Mouse (Mus musculus) neural tube, embryonic 15.5 days (tissue): ENCODE measurements around the gene Tiprl. TPM values are rescaled to one million over a fixed set of nuclear protein-coding genes. Genes with fewer than 3 reads are reported as not detected.
A peak's percentile ranks its signal among the peaks of the same experiment; 100 is the strongest.

Experiments
- ATAC-seq: fragments of 200-750 bp; cut with Nextera tagmentation; 2 replicates; pipeline ENCODE4 v1.8.0; 2017; ENCODE audit warnings: mild to moderate bottlenecking, moderate TSS enrichment, moderate library complexity; ENCODE audit not compliant: low FRiP score
- H3K27ac ChIP-seq: fragments of 300-500 bp; sonication (generic); replicated peaks from 2 replicates; pipeline ENCODE4 v1.5.1; 2015; ENCODE audit warnings: mild to moderate bottlenecking, inconsistent platforms
- H3K27me3 ChIP-seq: fragments of 300-500 bp; sonication (generic); replicated peaks from 2 replicates; pipeline ENCODE4 v1.6.1; 2015; ENCODE audit warnings: inconsistent platforms
- H3K36me3 ChIP-seq: fragments of 300-500 bp; sonication (generic); 2 replicates; pipeline ENCODE4 v1.6.1; 2015; ENCODE audit warnings: inconsistent platforms
- H3K4me1 ChIP-seq: fragments of 300-500 bp; sonication (generic); 2 replicates; pipeline ENCODE4 v1.6.1; 2015; ENCODE audit warnings: inconsistent platforms
- H3K4me2 ChIP-seq: fragments of 300-500 bp; sonication (generic); 2 replicates; pipeline ENCODE4 v1.6.1; 2015; ENCODE audit warnings: inconsistent platforms, mild to moderate bottlenecking, moderate library complexity
- H3K4me3 ChIP-seq: fragments of 300-500 bp; sonication (generic); replicated peaks from 2 replicates; pipeline ENCODE4 v1.5.1; 2015; ENCODE audit warnings: mild to moderate bottlenecking, inconsistent platforms
- H3K9ac ChIP-seq: fragments of 300-500 bp; sonication (generic); replicated peaks from 2 replicates; pipeline ENCODE4 v1.6.1; 2015; ENCODE audit warnings: mild to moderate bottlenecking, inconsistent platforms
- H3K9me3 ChIP-seq: fragments of 300-500 bp; sonication (generic); replicated peaks from 2 replicates; pipeline ENCODE4 v1.6.1; 2016; ENCODE audit warnings: inconsistent platforms
- WGBS: fragments of 180-500 bp; shearing (Covaris S2); methylation state at CpG from one replicate; pipeline ENCODE4 v1.1.7; 2015; ENCODE audit warnings: mixed read lengths; 5-methylcytosine and 5-hydroxymethylcytosine counted together
- polyA plus RNA-seq: library from polyadenylated mRNA; unstranded; fragments of >200 nt; fragmentation: Nextera tagmentation; extraction: Ambion mirVana; gene quantifications from 2 replicates; pipeline ENCODE4 v1.2.1, GENCODE M21; 2015

The Tiprl gene
- polyA plus RNA-seq, 1 experiment from 2014 or later, result 138 TPM

- WGBS, result 84% methylated on average over 8 of the region's 8 CpGs
- no peak for ATAC-seq
Measured at GRCm38 (mm10) chr1:165200748-165201147, 36.0 kb downstream of the Tiprl start.

GRCm38 (mm10) chr1:165199639-165200038 lies 37.2 kb downstream of the Tiprl start:
- ATAC-seq, result no peak

More at GRCm38 (mm10) chr1:165200748-165201147, 36.0 kb downstream of the Tiprl start:
- H3K27ac ChIP-seq, result no peak overlapping the region
- H3K4me3 ChIP-seq, result no peak overlapping the region
- H3K9me3 ChIP-seq, result no peaks in the 10 kb centered on the region
- H3K36me3 ChIP-seq, result no peaks in the 10 kb centered on the region
- no peak overlapping the region for H3K4me2 ChIP-seq
- H3K27me3 ChIP-seq, result no peaks in the 10 kb centered on the region
- H3K9ac ChIP-seq, result no peak overlapping the region
- H3K4me1 ChIP-seq, result no peaks in the 10 kb centered on the region

GRCm38 (mm10) chr1:165198951-165199350 lies 37.8 kb downstream of the Tiprl start:
- Histone ChIP-seq H3K27me3 (0 out of 2 replicates have a peak, but pooled peaks cover 2% of the 10 kb centered on the region), H3K27ac (no peak overlapping the region), H3K4me3 (no peak overlapping the region), H3K4me2 (no peak overlapping the region), H3K9ac (no peak overlapping the region), H3K9me3 (no peaks in the 10 kb centered on the region), H3K4me1 (peaks cover 9% of the 10 kb centered on the region), H3K36me3 (no peaks in the 10 kb centered on the region)
- WGBS, result 67% methylated on average over 1 of the region's 1 CpGs
- no peak for ATAC-seq

More at GRCm38 (mm10) chr1:165199639-165200038, 37.2 kb downstream of the Tiprl start:
- Histone ChIP-seq H3K9me3 (no peaks in the 10 kb centered on the region), H3K9ac (no peak overlapping the region), H3K4me1 (peaks cover 6% of the 10 kb centered on the region), H3K4me3 (no peak overlapping the region), H3K36me3 (no peaks in the 10 kb centered on the region), H3K27me3 (no peaks in the 10 kb centered on the region), H3K27ac (no peak overlapping the region), H3K4me2 (no peak overlapping the region)
- 62% methylated on average over 3 of the region's 3 CpGs for WGBS

- Histone ChIP-seq H3K9me3 (no peaks in the 10 kb centered on the region), H3K27me3 (0 out of 2 replicates have a peak, but pooled peaks cover 5% of the 10 kb centered on the region), H3K9ac (no peak overlapping the region), H3K4me1 (peaks cover 15% of the 10 kb centered on the region), H3K4me2 (no peak overlapping the region), H3K27ac (no peak overlapping the region), H3K36me3 (no peaks in the 10 kb centered on the region), H3K4me3 (no peak overlapping the region)
- 75% methylated on average over 3 of the region's 3 CpGs for WGBS
- ATAC-seq, result no peak
Measured at GRCm38 (mm10) chr1:165197875-165198274, 38.9 kb downstream of the Tiprl start.

- WGBS, result 78% methylated on average over 3 of the region's 3 CpGs
- Histone ChIP-seq H3K27me3 (0 out of 2 replicates have a peak, but pooled peaks cover 5% of the 10 kb centered on the region), H3K4me1 (peaks cover 15% of the 10 kb centered on the region), H3K9me3 (no peaks in the 10 kb centered on the region), H3K36me3 (no peaks in the 10 kb centered on the region), H3K4me3 (no peak overlapping the region), H3K4me2 (no peak overlapping the region), H3K27ac (no peak overlapping the region), H3K9ac (no peak overlapping the region)
- no peak for ATAC-seq
Measured at GRCm38 (mm10) chr1:165195396-165195960, 41.3 kb downstream of the Tiprl start.

- 0 out of 2 replicates have a peak, but pooled peaks have one; percentile 5 for ATAC-seq
- no peaks in the 10 kb centered on the region for H3K36me3 ChIP-seq
- H3K4me1 ChIP-seq, result peaks cover 15% of the 10 kb centered on the region
- peak overlapping the region; percentile 56 for H3K9ac ChIP-seq
- no peaks in the 10 kb centered on the region for H3K9me3 ChIP-seq
- 13% methylated on average over 5 of the region's 5 CpGs for WGBS
- H3K27ac ChIP-seq, result no peak overlapping the region
- peak overlapping the region; percentile 75 for H3K4me3 ChIP-seq
- 0 out of 2 replicates have a peak, but pooled peaks cover 5% of the 10 kb centered on the region for H3K27me3 ChIP-seq
- H3K4me2 ChIP-seq, result peak overlapping the region; percentile 98
Measured at GRCm38 (mm10) chr1:165194662-165195013, 42.2 kb downstream of the Tiprl start.

GRCm38 (mm10) chr1:165193880-165194661 lies 42.7 kb downstream of the Tiprl start, which contains the start of gene Sft2d2:
Gene Sft2d2, minus strand, starts transcription at chr1:165194438.
- Histone ChIP-seq H3K4me3 (peak within 1 kb of the TSS; percentile 75), H3K27ac (peak within 1 kb of the TSS; percentile 46; the same call in 1 of the 2 replicates), H3K27me3 (0 out of 2 replicates have a peak, but pooled peaks cover 5% of the 10 kb centered on the region), H3K36me3 (no peaks in the 10 kb centered on the region), H3K4me2 (peak within 1 kb of the TSS; percentile 98), H3K4me1 (peaks cover 15% of the 10 kb centered on the region), H3K9ac (peak within 1 kb of the TSS; percentile 56), H3K9me3 (no peaks in the 10 kb centered on the region)
- peak; percentile 90 for ATAC-seq
- WGBS, result under 1% methylated on average over 68 of the region's 69 CpGs

- ATAC-seq, result no peak
- Histone ChIP-seq H3K27me3 (0 out of 2 replicates have a peak, but pooled peaks cover 5% of the 10 kb centered on the region), H3K9ac (peak overlapping the region; percentile 56; the same call in 1 of the 2 replicates), H3K27ac (peak overlapping the region; percentile 46; the same call in 1 of the 2 replicates), H3K4me1 (peaks cover 15% of the 10 kb centered on the region), H3K4me3 (peak overlapping the region; percentile 75), H3K36me3 (no peaks in the 10 kb centered on the region), H3K9me3 (no peaks in the 10 kb centered on the region), H3K4me2 (peak overlapping the region; percentile 98)
- 26% methylated on average over 7 of the region's 7 CpGs for WGBS
Measured at GRCm38 (mm10) chr1:165193426-165193825, 43.4 kb downstream of the Tiprl start.

- Histone ChIP-seq H3K4me3 (0 out of 2 replicates have a peak overlapping the region, but pooled peaks have one; percentile 75), H3K4me2 (peak overlapping the region; percentile 98; the same call in 1 of the 2 replicates), H3K9me3 (no peaks in the 10 kb centered on the region), H3K4me1 (peaks cover 15% of the 10 kb centered on the region), H3K36me3 (no peaks in the 10 kb centered on the region), H3K27ac (no peak overlapping the region), H3K9ac (no peak overlapping the region), H3K27me3 (0 out of 2 replicates have a peak, but pooled peaks cover 5% of the 10 kb centered on the region)
- ATAC-seq, result no peak
- WGBS, result 82% methylated on average over 10 of the region's 10 CpGs
Measured at GRCm38 (mm10) chr1:165192714-165193264, 44.0 kb downstream of the Tiprl start.

GRCm38 (mm10) chr1:165192102-165192501 lies 44.7 kb downstream of the Tiprl start:
- H3K36me3 ChIP-seq, result no peaks in the 10 kb centered on the region
- H3K4me2 ChIP-seq, result no peak overlapping the region
- no peak overlapping the region for H3K9ac ChIP-seq
- 0 out of 2 replicates have a peak, but pooled peaks cover 5% of the 10 kb centered on the region for H3K27me3 ChIP-seq
- no peak overlapping the region for H3K4me3 ChIP-seq
- H3K27ac ChIP-seq, result no peak overlapping the region
- H3K4me1 ChIP-seq, result peaks cover 20% of the 10 kb centered on the region
- ATAC-seq, result no peak
- 83% methylated on average over 4 of the region's 4 CpGs for WGBS
- no peaks in the 10 kb centered on the region for H3K9me3 ChIP-seq

- Histone ChIP-seq H3K4me1 (peaks cover 20% of the 10 kb centered on the region), H3K27ac (no peak overlapping the region), H3K4me3 (no peak overlapping the region), H3K4me2 (no peak overlapping the region; the same call in 1 of the 2 replicates), H3K9ac (no peak overlapping the region), H3K27me3 (0 out of 2 replicates have a peak, but pooled peaks cover 5% of the 10 kb centered on the region), H3K36me3 (no peaks in the 10 kb centered on the region), H3K9me3 (no peaks in the 10 kb centered on the region)
- 65% methylated on average over 13 of the region's 13 CpGs for WGBS
- no peak for ATAC-seq
Measured at GRCm38 (mm10) chr1:165191611-165192010, 45.2 kb downstream of the Tiprl start.
